Mouse (Mus musculus) heart, postnatal 10 days (tissue): ENCODE measurements around the gene Sars. TPM values are rescaled to one million over a fixed set of nuclear protein-coding genes. Genes with fewer than 3 reads are reported as not detected.

Experiments used
- DNase-seq, 2 experiments: peaks; one replicate each; pipeline ENCODE4 v3.0.0; 2021
- intact Hi-C: fragments of 180-260 bp; cut with DNase I; formaldehyde crosslinking; loops from one replicate; pipeline ENCODE4 v1.15.1; 2025
- total RNA-seq, 2 experiments: library from RNA; stranded (reverse); gene quantifications; 2 replicates each; pipeline ENCODE4 v1.2.3; 2021

Gene Sars
- total RNA-seq, 2 experiments from 2014 or later: 97.1 to 97.8 TPM

DNA sequence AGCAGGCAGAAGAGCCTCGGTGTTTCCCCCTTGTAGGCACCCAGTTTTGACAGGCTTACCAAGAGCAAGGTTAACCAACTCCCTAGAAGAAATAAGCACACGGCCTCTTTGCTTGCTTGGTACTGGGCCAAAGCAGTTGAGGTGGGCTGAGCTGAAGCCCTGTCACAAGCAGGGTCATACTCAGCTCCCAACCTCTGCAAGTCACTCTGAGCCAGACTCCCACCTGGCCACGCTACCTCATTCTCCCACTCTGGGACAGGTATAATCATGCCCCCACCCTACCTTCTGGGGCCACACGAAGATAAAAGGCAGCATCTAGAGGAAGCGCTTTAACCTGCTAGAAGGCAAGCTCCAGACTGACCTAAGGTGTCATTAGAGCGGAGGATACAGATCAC lies 19.4 kb downstream of the Sars start:
- DNase-seq: no peak
- intact Hi-C loops: no loop called here

GRCm38 (mm10) chr3:108424944-108425623 lies 19.9 kb downstream of the Sars start:
- no peak for DNase-seq
- intact Hi-C loops: no loop called here

DNA sequence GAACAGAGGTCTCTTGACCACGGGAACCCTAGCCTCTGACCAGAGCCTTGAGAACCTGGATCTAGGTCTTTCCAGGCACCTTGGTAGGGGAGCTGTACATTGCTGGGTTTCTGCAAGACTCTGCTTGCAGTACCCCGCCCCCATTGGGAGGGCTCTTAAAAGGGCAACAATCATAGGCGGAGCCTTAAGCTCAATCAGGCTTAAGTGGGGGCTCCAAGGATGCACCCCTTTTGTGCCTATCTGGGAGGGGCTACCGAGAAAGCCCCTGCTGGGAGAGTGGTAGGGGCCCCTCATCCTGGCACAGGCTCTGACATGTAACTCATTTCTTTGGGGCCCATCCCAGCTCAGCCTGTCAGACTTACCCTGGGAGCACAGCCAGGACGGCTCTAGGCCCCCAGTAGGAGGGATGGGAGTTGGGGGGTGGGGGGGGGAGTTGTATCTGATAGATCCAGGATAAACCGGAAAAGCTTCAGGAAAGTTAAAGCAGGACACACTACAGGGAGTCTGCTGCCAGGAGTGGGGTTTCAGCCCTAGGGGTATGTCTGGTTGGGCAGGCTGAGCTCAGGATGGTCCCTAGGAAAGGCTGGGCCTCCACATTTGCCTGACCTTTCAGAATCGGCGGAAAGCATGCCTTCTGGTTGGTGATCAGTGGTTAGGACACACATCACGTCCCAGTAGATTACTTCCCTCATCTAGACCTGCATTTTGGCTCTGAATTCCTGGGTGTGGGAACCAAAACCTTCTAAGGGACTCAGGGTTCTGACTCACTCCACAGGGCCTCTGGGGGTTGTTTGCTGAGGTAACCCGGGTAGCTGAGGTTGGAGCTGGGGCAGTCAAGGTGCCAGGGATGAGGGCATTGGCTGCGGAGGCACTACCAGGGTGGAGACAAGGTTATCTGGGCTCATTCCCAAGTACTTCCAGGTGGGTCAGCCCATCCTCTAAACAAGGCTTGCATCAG lies 20.9 kb downstream of the Sars start:
- intact Hi-C loops: no loop called here
- peak; percentile 24 to 40 for DNase-seq

DNA sequence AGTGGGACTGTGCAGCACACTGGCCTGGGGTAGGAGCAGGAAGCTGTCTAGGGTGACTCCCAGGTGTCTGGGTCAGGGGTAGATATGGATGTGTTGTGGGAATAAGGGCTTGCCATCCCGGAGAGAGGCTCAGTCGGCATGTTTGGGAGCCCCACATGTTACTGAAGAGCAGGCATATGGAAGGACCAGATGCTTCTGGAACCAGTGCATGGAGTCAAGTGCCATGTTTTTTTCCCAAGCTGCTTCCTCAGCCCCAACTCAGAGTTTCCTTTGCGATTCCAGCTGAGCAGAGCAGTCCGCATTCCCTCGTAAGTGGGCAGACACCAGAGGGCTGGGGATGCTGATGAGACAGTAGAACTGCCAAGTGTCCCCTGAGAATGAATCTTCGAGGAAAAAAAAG lies 22.0 kb downstream of the Sars start:
- intact Hi-C loops: no loop called here
- no peak for DNase-seq

- intact Hi-C loops: no loop called here
- DNase-seq: peak; percentile 76 to 77
Measured at GRCm38 (mm10) chr3:108415831-108416223, 29.2 kb downstream of the Sars start.

GRCm38 (mm10) chr3:108414857-108415830 lies 29.9 kb downstream of the Sars start, which contains the start of gene Celsr2:
Celsr2 (minus strand) TSS chr3:108415552.
- intact Hi-C loops: no loop called here
- peak; percentile 29 to 39 for DNase-seq

DNA sequence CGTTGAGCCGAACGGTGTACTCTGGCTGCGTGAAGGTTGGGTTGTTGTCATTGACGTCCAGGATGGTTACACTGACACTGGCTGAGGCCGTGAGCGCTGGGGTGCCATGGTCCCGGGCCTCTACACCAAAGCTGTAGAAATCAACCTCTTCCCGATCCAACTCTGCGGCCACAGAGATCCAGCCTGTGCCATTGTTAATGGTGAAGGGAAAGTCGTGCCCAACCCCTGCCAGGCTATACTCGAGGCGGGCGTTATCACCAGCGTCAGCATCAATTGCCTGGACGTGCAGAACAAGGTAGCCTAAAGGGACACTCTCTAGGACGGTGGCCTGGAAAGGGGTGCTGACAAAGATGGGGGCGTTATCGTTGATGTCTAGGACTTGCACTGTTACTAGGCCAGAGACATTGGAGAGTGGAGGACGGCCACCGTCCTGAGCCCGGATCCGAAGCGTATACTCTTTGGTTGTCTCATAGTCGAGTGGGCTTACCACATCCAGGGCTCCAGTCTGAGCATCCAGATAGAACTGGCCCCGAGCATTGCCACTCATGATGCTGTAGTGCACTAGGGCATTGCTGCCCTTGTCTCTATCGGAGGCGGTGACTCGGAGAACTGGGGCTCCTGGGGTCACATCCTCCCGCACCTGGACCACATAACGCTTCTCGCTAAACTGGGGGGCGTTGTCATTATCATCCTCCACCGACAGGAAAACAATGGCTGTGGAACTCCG lies 31.2 kb downstream of the Sars start:
- intact Hi-C loops: no loop called here
- no peak for DNase-seq

DNA sequence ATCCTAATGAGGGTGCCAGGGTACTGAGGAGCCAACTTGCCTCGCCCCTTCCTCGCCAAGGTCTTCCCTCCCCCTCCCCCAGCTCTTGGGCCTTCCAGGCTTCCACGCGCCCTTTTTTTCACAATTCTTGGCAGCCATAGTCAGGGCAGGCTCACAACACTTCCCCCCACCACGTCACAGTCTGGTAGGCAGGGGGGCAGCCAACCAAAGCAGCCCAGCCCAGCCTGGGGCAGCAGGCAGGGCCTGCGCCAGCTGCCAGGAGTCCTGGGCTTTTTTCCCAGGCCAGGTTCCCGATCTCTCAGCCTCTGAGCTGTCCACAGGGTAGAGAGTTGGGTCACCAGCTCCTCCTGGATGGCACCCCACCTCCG lies 33.3 kb downstream of the Sars start:
- peak; percentile 28 to 34 for DNase-seq
- intact Hi-C loops: no loop called here

DNA sequence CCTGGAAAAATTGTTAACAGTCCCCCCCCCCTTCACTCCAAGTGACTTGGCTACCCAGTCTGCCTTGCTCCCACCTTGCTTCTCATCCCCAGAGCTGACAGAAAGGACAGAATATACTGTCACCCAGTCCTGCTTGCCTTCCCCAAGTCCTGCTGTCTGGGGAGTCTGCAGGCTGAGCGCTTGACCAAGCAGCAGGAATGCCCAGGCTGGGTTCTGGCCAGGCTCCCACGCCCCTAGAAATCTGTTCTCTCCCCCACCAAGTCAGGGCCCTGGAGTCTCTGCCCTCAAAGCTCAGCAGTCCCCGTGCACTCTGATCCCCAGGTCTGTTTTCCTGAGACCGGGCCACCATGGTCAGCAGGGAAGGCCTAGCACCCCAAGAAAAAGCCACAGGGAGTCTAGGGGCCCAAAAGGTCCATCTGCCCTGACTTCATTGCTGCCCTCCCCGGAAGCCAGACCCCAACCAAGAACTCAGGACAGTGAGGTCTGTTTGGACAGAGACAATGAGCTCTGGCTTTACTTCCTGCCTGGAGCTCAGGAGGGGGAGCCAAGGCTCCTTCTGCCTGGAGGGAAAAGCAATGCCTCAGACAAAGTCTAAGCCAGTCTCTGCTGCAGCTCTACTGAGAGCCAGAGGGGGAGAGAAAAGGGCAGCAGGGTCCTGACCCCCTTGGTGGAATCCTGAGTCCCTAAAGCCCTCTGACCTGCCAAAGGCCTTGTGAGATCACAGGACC lies 33.8 kb downstream of the Sars start:
- DNase-seq: no peak
- intact Hi-C loops: no loop called here

DNA sequence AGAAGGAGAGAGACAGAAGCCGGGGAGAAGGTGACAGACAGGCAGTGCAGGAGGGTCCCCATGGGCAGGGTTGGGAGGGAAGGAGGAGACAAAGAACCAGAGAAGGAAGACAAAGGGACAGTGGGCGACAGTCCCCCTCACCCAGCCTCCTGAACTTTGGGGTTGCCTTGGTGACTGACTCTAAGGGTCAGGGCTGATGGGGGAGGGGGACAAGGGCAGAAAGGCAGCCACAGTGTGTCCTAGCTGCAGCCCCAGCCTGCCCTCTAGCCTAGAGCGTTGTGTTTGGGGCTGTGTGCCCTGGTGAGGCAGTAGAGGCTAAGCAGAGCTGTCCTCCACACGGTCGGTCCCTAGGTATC lies 34.7 kb downstream of the Sars start:
- DNase-seq: no peak
- intact Hi-C loops: no loop called here

GRCm38 (mm10) chr3:108409656-108410358 lies 35.2 kb downstream of the Sars start:
- no peak for DNase-seq
- intact Hi-C loops: no loop called here

DNA sequence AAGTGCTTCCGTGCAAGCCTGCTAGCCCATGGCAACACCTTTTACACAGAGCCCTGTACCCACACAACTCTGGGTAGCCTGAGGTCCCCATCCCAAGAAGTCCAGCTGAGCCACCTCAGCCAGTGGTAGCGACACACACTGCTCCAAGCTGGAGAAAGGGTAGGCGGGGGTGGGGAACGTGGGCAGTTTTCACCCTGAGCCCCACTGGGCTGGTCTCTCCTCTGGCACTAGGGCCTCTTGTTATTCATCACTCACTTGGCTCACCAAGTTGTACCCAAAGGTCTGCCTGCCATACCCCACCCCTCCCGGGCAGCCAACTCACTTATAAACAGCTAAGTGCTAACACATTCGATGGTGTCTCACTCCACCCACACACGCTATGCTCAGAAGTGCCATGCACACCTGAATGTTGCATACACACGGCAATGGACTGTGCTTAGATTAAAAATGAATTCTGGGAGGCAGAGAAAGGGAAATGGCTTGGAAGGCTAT lies 36.4 kb downstream of the Sars start:
- DNase-seq: no peak
- intact Hi-C loops: no loop called here

DNA sequence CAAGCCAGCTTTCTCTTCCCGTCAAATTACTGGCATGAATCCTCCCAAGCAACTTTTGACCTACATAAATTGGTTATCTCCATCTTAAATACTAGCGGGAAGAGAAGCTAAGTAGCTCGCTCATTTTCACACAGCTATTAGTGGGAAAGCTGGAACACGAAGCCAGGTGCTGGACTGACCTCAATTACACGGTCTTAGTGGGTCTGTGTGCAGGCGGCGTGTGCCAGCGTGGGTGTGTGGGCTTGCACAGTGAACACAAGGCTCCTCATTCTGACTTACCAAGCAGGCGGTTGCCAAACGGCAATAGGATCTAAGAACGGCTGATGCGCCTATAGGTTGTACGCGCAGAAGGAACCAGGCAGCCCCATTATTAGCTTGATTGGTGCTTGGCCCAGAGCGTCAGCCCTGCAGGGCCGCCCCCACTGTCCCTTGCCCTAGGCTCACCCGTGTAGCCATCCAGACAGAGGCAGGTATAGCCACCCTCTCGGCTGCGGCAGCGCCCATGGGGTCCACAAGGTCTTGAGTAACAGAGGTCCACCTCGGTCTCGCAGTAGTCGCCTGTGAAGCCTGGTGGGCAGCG lies 38.6 kb downstream of the Sars start:
- intact Hi-C loops: no loop called here
- DNase-seq: no peak

GRCm38 (mm10) chr3:108405536-108406305 lies 39.3 kb downstream of the Sars start:
- no peak for DNase-seq
- intact Hi-C loops: no loop called here

DNA sequence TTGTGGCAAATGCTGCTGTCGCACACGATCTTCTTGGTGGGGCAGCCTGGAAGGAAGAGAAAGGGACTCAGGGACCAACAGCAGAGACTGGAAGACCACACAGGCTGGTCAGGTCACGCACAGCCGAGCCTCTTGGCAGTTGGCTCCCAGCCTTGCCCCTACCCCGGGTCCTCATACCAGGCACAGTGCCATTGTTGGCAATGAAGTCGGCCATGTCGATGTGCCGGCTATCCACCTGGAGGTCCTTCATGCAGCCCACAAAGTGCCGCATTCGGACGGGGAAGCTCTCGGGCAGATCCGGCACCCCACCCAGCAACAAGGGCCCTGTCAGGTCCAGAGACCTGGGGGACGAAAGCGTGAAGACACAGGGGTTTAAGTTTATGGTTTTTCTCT lies 42.5 kb downstream of the Sars start:
- intact Hi-C loops: loop anchor here (5.0 kb wide), 2 partner anchors 55 to 370 kb away; no protein-coding TSS in a partner anchor
- no peak for DNase-seq

DNA sequence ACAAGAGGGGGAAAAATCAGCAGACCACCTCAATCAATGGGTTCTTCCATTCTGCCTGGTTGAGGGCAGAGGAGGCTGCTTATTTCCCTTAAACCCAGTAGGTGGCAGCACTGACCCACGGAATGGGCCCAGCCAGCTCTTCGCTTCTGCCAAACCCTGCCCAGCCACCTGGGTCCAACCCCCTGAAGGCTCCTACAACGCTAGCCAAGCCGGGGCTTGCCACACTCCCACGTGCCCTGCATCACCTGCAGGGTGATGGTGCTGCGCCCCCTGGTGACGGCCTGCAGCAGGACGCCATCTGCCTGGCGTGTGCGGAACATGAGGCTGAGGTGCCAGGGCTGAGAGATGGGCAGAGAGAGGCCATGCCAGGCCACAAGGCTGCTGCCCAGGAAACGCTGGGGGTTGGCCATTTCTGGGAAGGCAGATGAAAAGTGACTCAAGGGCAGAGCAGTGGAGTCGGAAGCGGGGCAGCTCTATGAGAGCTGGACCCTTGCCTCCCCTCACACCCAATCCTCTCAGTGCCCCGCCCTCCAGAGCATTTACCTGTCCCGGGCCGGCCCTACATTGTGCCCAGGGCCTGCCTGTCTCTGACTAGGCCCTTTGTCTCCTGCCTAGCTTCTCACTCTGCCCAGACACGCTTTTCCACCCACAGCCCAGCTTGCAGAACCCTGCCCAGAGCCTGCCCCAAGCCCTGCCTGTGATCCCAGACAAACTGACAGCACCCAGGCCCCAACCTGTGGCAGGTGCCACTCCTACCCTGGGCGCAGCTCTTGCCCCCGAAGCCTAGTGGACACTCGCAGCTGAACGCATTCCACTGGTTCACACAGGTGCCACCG lies 43.1 kb downstream of the Sars start:
- DNase-seq: peak; percentile 90 to 92
- intact Hi-C loops: loop anchor here (1.0 to 5.0 kb wide), 4 partner anchors 55 to 370 kb away; no protein-coding TSS in a partner anchor
